Mouse (Mus musculus): ENCODE measurements around the gene Hist1h2ao. TPM values are rescaled to one million over a fixed set of nuclear protein-coding genes. Genes with fewer than 3 reads are reported as not detected.
"Not testable (repeated sequence)": the region's sequence is repeated elsewhere in the genome, so short reads cannot be mapped to it uniquely, and the experiment has no call there.

The Hist1h2ao gene
- polyA plus RNA-seq (2015; fragmentation: Nextera tagmentation; extraction: Ambion mirVana) = not detected in 2 replicates

- no CpG with 5 or more reads among the region's 23 CpGs for WGBS
These were observed at the start of gene Hist1h2ao, which contains the start of gene Hist1h2bq for GRCm38 (mm10) chr13:21810073-21810472. Hist1h2ao (plus strand) TSS chr13:21810465. Hist1h2bq (minus strand) TSS chr13:21810197.

GRCm38 (mm10) chr13:21778814-21779766, 31.2 kb upstream of the Hist1h2ao start:
- peak; percentile 96 for ATAC-seq (ENCODE audit: low FRiP score, low read depth)
- Histone ChIP-seq H3K4me2 (peak overlapping the region; percentile 86), H3K9me3 (no peaks in the 10 kb centered on the region), H3K36me3 (no peaks in the 10 kb centered on the region), H3K4me1 (replicated peaks) (peaks cover 36% of the 10 kb centered on the region), H3K9ac (peak overlapping the region; percentile 55), H3K27ac (replicated peaks) (peak overlapping the region; percentile 69), H3K27me3 (peaks cover 6% of the 10 kb centered on the region; the same call in 1 of the 2 replicates), H3K4me3 (peak overlapping the region; percentile 47)
- 5% methylated on average over 33 of the region's 33 CpGs for WGBS

More at GRCm38 (mm10) chr13:21810073-21810472, at the start of gene Hist1h2ao, which contains the start of gene Hist1h2bq:
- H3K4me2 ChIP-seq; H3K27ac ChIP-seq (replicated peaks); H3K4me1 ChIP-seq (replicated peaks); H3K36me3 ChIP-seq; H3K9ac ChIP-seq; H3K27me3 ChIP-seq; H3K9me3 ChIP-seq; H3K4me3 ChIP-seq: not testable (repeated sequence)
- ATAC-seq (ENCODE audit: low FRiP score, low read depth) = peak; percentile 99

- Histone ChIP-seq H3K27me3 (peaks cover 6% of the 10 kb centered on the region; the same call in 1 of the 2 replicates), H3K27ac (replicated peaks) (peak within 1 kb of the TSS; percentile 69), H3K4me3 (peak within 1 kb of the TSS; percentile 47), H3K9me3 (no peaks in the 10 kb centered on the region), H3K4me1 (replicated peaks) (peaks cover 36% of the 10 kb centered on the region), H3K36me3 (no peaks in the 10 kb centered on the region), H3K4me2 (peak within 1 kb of the TSS; percentile 86), H3K9ac (peak within 1 kb of the TSS; percentile 55)
- ATAC-seq (ENCODE audit: low FRiP score, low read depth) = 0 out of 2 replicates have a peak, but pooled peaks have one; percentile 1
- under 1% methylated on average over 44 of the region's 44 CpGs for WGBS
These were observed 30.2 kb upstream of the Hist1h2ao start, which contains the start of gene Hist1h1b for GRCm38 (mm10) chr13:21779767-21780731. Hist1h1b (minus strand) TSS chr13:21780625.

GRCm38 (mm10) chr13:21781021-21781555, 29.2 kb upstream of the Hist1h2ao start:
- Histone ChIP-seq H3K4me1 (replicated peaks) (peaks cover 42% of the 10 kb centered on the region), H3K4me2 (peak overlapping the region; percentile 86), H3K36me3 (no peaks in the 10 kb centered on the region), H3K9ac (no peak overlapping the region), H3K4me3 (peak overlapping the region; percentile 47; the same call in 1 of the 2 replicates), H3K27ac (replicated peaks) (no peak overlapping the region), H3K27me3 (peaks cover 6% of the 10 kb centered on the region; the same call in 1 of the 2 replicates), H3K9me3 (no peaks in the 10 kb centered on the region)
- no peak for ATAC-seq (ENCODE audit: low FRiP score, low read depth)
- WGBS = 51% methylated on average over 6 of the region's 6 CpGs

DNA sequence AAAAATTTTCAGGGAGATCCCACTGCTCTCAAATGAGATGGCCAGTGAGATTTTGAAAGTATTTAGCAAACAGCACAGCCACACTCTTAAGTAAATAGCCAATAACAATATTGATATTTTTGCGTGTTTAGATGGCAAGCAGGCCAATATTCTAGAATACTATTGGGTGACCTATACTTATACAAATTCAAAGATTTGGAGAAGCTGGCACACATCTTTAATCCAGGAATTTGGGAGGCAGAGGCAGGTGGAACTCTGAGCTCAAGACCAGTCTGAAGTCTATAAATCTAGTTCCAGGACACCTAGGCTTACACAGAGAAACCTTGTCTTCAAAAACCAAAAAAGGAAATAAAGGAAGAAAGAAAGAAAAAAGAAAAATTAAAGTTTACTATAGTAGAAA, 28.6 kb upstream of the Hist1h2ao start:
- H3K4me3 ChIP-seq = no peak overlapping the region
- ATAC-seq (ENCODE audit: low FRiP score, low read depth) = no peak
- no peaks in the 10 kb centered on the region for H3K9me3 ChIP-seq
- WGBS = 91% methylated on average over 1 of the region's 1 CpGs
- H3K27ac ChIP-seq (replicated peaks) = no peak overlapping the region
- peaks cover 45% of the 10 kb centered on the region for H3K4me1 ChIP-seq (replicated peaks)
- no peak overlapping the region for H3K9ac ChIP-seq
- H3K4me2 ChIP-seq = no peak overlapping the region
- no peaks in the 10 kb centered on the region for H3K36me3 ChIP-seq
- H3K27me3 ChIP-seq = peaks cover 6% of the 10 kb centered on the region; the same call in 1 of the 2 replicates

GRCm38 (mm10) chr13:21782361-21783254, 27.7 kb upstream of the Hist1h2ao start:
- peak overlapping the region; percentile 48 for H3K9ac ChIP-seq
- under 1% methylated on average over 14 of the region's 35 CpGs for WGBS
- not testable (repeated sequence) for ATAC-seq (ENCODE audit: low FRiP score, low read depth); H3K27me3 ChIP-seq; H3K36me3 ChIP-seq; H3K9me3 ChIP-seq
- peaks cover 45% of the 10 kb centered on the region for H3K4me1 ChIP-seq (replicated peaks)
- H3K4me2 ChIP-seq = peak overlapping the region; percentile 85
- H3K4me3 ChIP-seq = peak overlapping the region; percentile 41
- peak overlapping the region; percentile 72 for H3K27ac ChIP-seq (replicated peaks)

DNA sequence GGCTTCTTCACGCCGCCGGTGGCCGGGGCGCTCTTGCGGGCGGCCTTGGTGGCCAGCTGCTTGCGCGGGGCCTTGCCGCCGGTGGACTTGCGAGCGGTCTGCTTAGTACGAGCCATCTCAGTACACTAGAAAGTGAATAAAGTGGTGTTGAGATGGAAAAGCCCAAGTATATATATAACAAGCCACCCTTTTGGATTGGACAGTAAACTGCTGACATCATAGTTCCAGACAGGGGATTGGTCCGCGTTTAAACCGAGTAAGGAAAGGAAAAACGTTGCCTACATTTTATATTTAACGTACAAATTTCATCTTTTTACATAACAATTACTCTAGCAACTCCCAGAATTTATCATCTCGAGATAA, 27.0 kb upstream of the Hist1h2ao start, which contains the start of gene Hist1h3i:
Hist1h3i (minus strand) TSS at position 116 of the 363 bp plus-strand sequence.
- peak; percentile 82 for ATAC-seq (ENCODE audit: low FRiP score, low read depth)
- WGBS = 0% methylated on average over 17 of the region's 20 CpGs
- H3K4me1 ChIP-seq (replicated peaks) = peaks cover 49% of the 10 kb centered on the region
- peak within 1 kb of the TSS; percentile 48 for H3K9ac ChIP-seq
- H3K27me3 ChIP-seq = peaks cover 6% of the 10 kb centered on the region; the same call in 1 of the 2 replicates
- H3K4me3 ChIP-seq = peak within 1 kb of the TSS; percentile 41
- no peaks in the 10 kb centered on the region for H3K36me3 ChIP-seq
- H3K4me2 ChIP-seq = peak within 1 kb of the TSS; percentile 85
- peak within 1 kb of the TSS; percentile 72 for H3K27ac ChIP-seq (replicated peaks)
- no peaks in the 10 kb centered on the region for H3K9me3 ChIP-seq

DNA sequence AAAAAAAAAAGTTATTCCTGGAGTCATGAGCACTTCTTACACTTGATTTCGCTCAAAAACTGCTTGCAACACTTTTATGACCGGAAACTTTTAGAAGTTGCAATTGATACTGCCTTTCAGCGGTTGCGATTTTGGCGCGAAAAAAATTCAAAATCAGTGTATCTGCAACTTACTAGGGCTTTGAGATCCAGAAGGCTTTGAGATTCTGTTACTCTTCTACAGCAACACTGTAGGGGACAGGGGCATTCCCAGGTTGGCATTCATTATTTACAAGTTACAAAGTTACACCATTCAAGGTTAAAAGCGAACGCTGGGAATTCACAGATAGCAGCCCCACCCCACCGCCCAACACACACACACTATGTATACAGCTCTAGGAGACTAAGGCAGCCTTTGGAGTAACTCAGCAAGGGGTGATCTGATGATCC, 26.5 kb upstream of the Hist1h2ao start:
- 1% methylated on average over 9 of the region's 9 CpGs for WGBS
- peak overlapping the region; percentile 85 for H3K4me2 ChIP-seq
- H3K9me3 ChIP-seq = no peaks in the 10 kb centered on the region

GRCm38 (mm10) chr13:21784311-21784710, 26.0 kb upstream of the Hist1h2ao start:
- H3K27me3 ChIP-seq = peaks cover 6% of the 10 kb centered on the region; the same call in 1 of the 2 replicates
- 19% methylated on average over 6 of the region's 6 CpGs for WGBS
- H3K9me3 ChIP-seq = no peaks in the 10 kb centered on the region
- ATAC-seq (ENCODE audit: low FRiP score, low read depth) = no peak
- H3K4me1 ChIP-seq (replicated peaks) = peaks cover 44% of the 10 kb centered on the region
- H3K4me2 ChIP-seq = peak overlapping the region; percentile 85; the same call in 1 of the 2 replicates
- no peak overlapping the region for H3K9ac ChIP-seq
- peak overlapping the region; percentile 65; the same call in 1 of the 2 replicates for H3K27ac ChIP-seq (replicated peaks)
- H3K4me3 ChIP-seq = no peak overlapping the region
- no peaks in the 10 kb centered on the region for H3K36me3 ChIP-seq

More for the DNA sequence above, 26.5 kb upstream of the Hist1h2ao start:
- H3K27ac ChIP-seq (replicated peaks) = peak overlapping the region; percentile 65
- H3K9ac ChIP-seq = no peak overlapping the region
- H3K27me3 ChIP-seq = peaks cover 6% of the 10 kb centered on the region; the same call in 1 of the 2 replicates
- H3K4me1 ChIP-seq (replicated peaks) = peaks cover 47% of the 10 kb centered on the region
- no peak for ATAC-seq (ENCODE audit: low FRiP score, low read depth)
- H3K36me3 ChIP-seq = no peaks in the 10 kb centered on the region
- peak overlapping the region; percentile 41 for H3K4me3 ChIP-seq

- WGBS = 5% methylated on average over 8 of the region's 8 CpGs
- no peak for ATAC-seq (ENCODE audit: low FRiP score, low read depth)
These were observed 23.9 kb upstream of the Hist1h2ao start for GRCm38 (mm10) chr13:21786189-21786898.

More at GRCm38 (mm10) chr13:21786189-21786898, 23.9 kb upstream of the Hist1h2ao start:
- Histone ChIP-seq H3K9ac (peak overlapping the region; percentile 37; the same call in 1 of the 2 replicates), H3K4me1 (replicated peaks) (peaks cover 32% of the 10 kb centered on the region), H3K9me3 (no peaks in the 10 kb centered on the region), H3K36me3 (no peaks in the 10 kb centered on the region), H3K4me3 (peak overlapping the region; percentile 34), H3K27me3 (no peaks in the 10 kb centered on the region), H3K27ac (replicated peaks) (peak overlapping the region; percentile 78), H3K4me2 (peak overlapping the region; percentile 69)
